Mouse (Mus musculus): ENCODE data around the gene E4f1. TPM values are rescaled to one million over a fixed set of nuclear protein-coding genes. Genes with fewer than 3 reads are reported as not detected.
A peak's percentile ranks its signal among the peaks of the same experiment; 100 is the strongest.
"Not testable (repeated sequence)": the region's sequence is repeated elsewhere in the genome, so short reads cannot be mapped to it uniquely, and the experiment has no call there.

The E4f1 gene
- total and polyA plus RNA-seq, 3 experiments = 10.2 to 43.7 (median 10.3) TPM

DNA sequence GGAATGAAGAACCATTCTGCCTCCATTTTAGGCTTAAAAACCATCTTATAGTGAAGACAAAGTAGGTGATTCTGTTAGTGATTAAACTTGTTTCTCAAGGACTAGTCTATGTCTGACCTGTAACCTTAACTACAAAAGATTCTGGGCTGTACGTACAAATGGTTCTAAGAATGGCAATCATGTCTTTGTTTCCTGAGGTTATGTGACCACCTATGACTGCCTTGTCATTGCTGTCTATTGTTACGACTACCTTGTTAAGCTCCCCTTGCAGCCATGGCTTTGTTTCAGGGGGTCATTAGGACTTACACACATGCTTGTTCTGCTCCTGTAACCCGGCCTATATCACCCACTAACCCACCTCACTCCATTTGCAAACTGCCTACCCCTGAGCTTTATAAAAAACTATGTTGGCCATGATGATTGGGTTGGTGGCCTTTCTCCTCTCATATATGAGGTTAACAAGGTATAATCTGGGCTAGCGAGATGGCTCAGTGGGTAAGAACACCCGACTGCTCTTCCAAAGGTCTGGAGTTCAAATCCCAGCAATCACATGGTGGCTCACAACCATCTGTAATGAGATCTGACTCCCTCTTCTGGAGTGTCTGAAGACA, 1.4 kb downstream of the E4f1 start:
- no peak overlapping the region for H3K9ac ChIP-seq (ENCODE audit: low read depth, low read length)
- WGBS = 92% methylated on average over 5 of the region's 5 CpGs

DNA sequence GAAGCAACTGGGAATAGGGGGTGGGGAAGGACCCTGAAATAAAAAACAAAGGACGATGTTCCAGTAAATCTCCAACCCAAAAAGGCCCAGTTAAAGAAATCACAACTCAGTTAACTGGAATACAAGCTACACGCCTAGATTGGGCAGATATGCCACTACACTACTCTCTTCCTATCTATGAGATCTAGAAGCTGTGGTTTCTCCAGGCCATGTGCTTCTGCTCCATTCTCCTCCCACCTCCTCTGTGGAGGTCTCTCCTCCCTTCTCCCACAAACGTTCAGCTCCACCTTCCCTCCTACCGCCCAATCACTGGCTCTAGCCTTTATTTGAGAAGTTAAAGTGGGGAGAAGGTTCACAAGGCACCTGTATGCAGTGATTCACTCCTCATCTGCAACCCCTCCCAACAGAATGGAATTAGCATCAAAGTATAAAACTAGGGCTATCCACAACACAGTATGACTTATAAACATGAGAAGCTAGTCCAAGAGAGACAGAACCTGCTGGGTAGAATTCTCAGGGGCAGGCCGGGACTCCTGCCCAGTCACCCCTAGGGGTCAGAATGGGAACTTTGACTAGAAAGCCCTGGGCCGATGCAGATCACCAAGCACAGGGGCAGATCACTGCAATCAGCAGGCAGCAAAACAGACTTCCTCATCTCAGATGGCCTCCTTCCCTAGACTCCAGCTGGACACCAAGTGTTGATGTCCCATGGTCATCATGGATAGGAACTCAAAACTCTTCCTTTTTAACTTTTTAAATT, 6.6 kb downstream of the E4f1 start:
- TF ChIP-seq CTCF (IDR thresholded peaks at IDR 0.05) (no peak), EP300 (IDR thresholded peaks at IDR 0.05; ENCODE audit: insufficient read depth, low read depth, low read length) (no peak), POLR2A (IDR thresholded peaks at IDR 0.05; ENCODE audit: insufficient read depth, low read depth, low read length) (no peak)
- H3K27me3 ChIP-seq (ENCODE audit: control insufficient read depth, insufficient read depth, low read length) = no peaks in the 10 kb centered on the region
- no peak for DNase-seq
- 63% methylated on average over 6 of the region's 6 CpGs for WGBS
- no peaks in the 10 kb centered on the region for H3K79me2 ChIP-seq (replicated peaks; ENCODE audit: control insufficient read depth, insufficient read depth, low read length)
- H3K27ac ChIP-seq = no peak overlapping the region
- no peaks in the 10 kb centered on the region for H3K4me1 ChIP-seq (ENCODE audit: control insufficient read depth, insufficient read depth, low read length)
- intact Hi-C loops (cut with DNase I) = no loop called here
- no peaks in the 10 kb centered on the region for H3K36me3 ChIP-seq (ENCODE audit: control insufficient read depth, insufficient read depth, low read length)
- H3K9ac ChIP-seq (ENCODE audit: low read depth, low read length) = no peak overlapping the region
- H3K4me3 ChIP-seq = no peak overlapping the region

More for the DNA sequence above, 1.4 kb downstream of the E4f1 start:
- intact Hi-C loops (cut with DNase I) = no loop called here
- Histone ChIP-seq H3K27ac (no peak overlapping the region), H3K79me2 (replicated peaks; ENCODE audit: control insufficient read depth, insufficient read depth, low read length) (peaks cover 2% of the 10 kb centered on the region), H3K36me3 (ENCODE audit: control insufficient read depth, insufficient read depth, low read length) (peaks cover 1% of the 10 kb centered on the region; the same call in 1 of the 2 replicates), H3K27me3 (ENCODE audit: control insufficient read depth, insufficient read depth, low read length) (no peaks in the 10 kb centered on the region), H3K4me3 (no peak overlapping the region), H3K4me1 (ENCODE audit: control insufficient read depth, insufficient read depth, low read length) (peaks cover 11% of the 10 kb centered on the region)
- DNase-seq = no peak
- TF ChIP-seq EP300 (IDR thresholded peaks at IDR 0.05; ENCODE audit: insufficient read depth, low read depth, low read length) = no peak
- TF ChIP-seq CTCF (IDR thresholded peaks at IDR 0.05) = no peak

GRCm38 (mm10) chr17:24462932-24463331, 7.2 kb downstream of the E4f1 start:
- Histone ChIP-seq H3K27ac (no peak overlapping the region), H3K79me2 (replicated peaks; ENCODE audit: control insufficient read depth, insufficient read depth, low read length) (no peaks in the 10 kb centered on the region), H3K4me1 (ENCODE audit: control insufficient read depth, insufficient read depth, low read length) (no peaks in the 10 kb centered on the region), H3K9ac (ENCODE audit: low read depth, low read length) (no peak overlapping the region), H3K36me3 (ENCODE audit: control insufficient read depth, insufficient read depth, low read length) (no peaks in the 10 kb centered on the region), H3K4me3 (no peak overlapping the region), H3K27me3 (ENCODE audit: control insufficient read depth, insufficient read depth, low read length) (no peaks in the 10 kb centered on the region)
- intact Hi-C loops (cut with DNase I) = no loop called here
- WGBS = 79% methylated on average over 1 of the region's 1 CpGs
- DNase-seq = no peak
- TF ChIP-seq POLR2A (IDR thresholded peaks at IDR 0.05; ENCODE audit: insufficient read depth, low read depth, low read length) = no peak

DNA sequence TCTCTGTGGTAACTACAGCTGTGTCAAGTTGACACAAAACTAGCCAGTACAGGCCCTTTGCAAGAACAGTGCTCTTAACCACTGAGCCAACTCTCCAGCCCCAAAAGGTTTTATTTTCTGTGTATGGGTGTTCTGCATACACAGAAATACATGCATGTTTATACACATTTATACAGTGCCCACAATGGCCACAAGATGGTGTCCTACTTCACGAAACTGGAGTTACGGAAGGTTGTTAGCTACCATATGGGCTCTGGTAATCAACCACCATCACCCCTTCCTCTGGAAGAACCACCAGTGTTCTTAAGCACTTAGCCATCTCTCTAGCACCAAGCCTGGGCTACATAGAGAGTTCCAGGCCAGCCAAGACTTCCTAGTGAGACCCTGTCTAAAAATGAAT, 8.5 kb downstream of the E4f1 start:
- WGBS = 80% methylated on average over 2 of the region's 2 CpGs
- Histone ChIP-seq H3K4me1 (ENCODE audit: control insufficient read depth, insufficient read depth, low read length) (no peaks in the 10 kb centered on the region), H3K79me2 (replicated peaks; ENCODE audit: control insufficient read depth, insufficient read depth, low read length) (no peaks in the 10 kb centered on the region), H3K36me3 (ENCODE audit: control insufficient read depth, insufficient read depth, low read length) (no peaks in the 10 kb centered on the region), H3K4me3 (no peak overlapping the region), H3K27me3 (ENCODE audit: control insufficient read depth, insufficient read depth, low read length) (no peaks in the 10 kb centered on the region), H3K27ac (no peak overlapping the region), H3K9ac (ENCODE audit: low read depth, low read length) (no peak overlapping the region)
- no peak for TF ChIP-seq EP300 (IDR thresholded peaks at IDR 0.05; ENCODE audit: insufficient read depth, low read depth, low read length)
- peak; percentile 60 for TF ChIP-seq CTCF (IDR thresholded peaks at IDR 0.05)
- intact Hi-C loops (cut with DNase I) = no loop called here
- no peak for DNase-seq

GRCm38 (mm10) chr17:24455523-24456206, 14.4 kb downstream of the E4f1 start:
- intact Hi-C loops (cut with DNase I) = not testable (repeated sequence)

More at GRCm38 (mm10) chr17:24455523-24456206, 14.4 kb downstream of the E4f1 start:
- DNase-seq; H3K36me3 ChIP-seq (ENCODE audit: control insufficient read depth, insufficient read depth, low read length); H3K27me3 ChIP-seq (ENCODE audit: control insufficient read depth, insufficient read depth, low read length); H3K4me1 ChIP-seq (ENCODE audit: control insufficient read depth, insufficient read depth, low read length); H3K79me2 ChIP-seq (replicated peaks; ENCODE audit: control insufficient read depth, insufficient read depth, low read length); H3K9ac ChIP-seq (ENCODE audit: low read depth, low read length): not testable (repeated sequence)
- WGBS = 50% methylated on average over 10 of the region's 10 CpGs
- Histone ChIP-seq H3K27ac (peak overlapping the region; percentile 56), H3K4me3 (peak overlapping the region; percentile 15; the same call in 1 of the 2 replicates)
